8 mouse cellular contexts compared by ENCODE assay signal in genomic region chr2:15049117-15049873, GRCm38 (mm10). TPM values are rescaled to one million over a fixed set of nuclear protein-coding genes. Genes with fewer than 3 reads are reported as not detected.
DNase-seq lines count a peak whose midpoint lies in the region; ATAC-seq lines count a peak whose summit lies in the region.

Gene Arl5b, plus strand, starts transcription at chr2:15049395.

- ATAC-seq in intestine, embryonic 14.5 days (replicated peaks; ENCODE audit: low FRiP score, low TSS enrichment, low read depth), result peak; percentile 97
- ATAC-seq in megakaryocyte progenitor cell, adult 5-6 weeks (replicated peaks; ENCODE audit: poor library complexity), result peak; percentile 99

- no peaks in the 10 kb centered on the region for H3K27me3 ChIP-seq in intestine, embryonic 14.5 days (replicated peaks; ENCODE audit: control insufficient read depth, insufficient read depth, low read length)

- peak; percentile 94 for DNase-seq in adrenal gland, adult 2 months
- peak; percentile 94 for DNase-seq in embryo, embryonic 11 days
- peak; percentile 93 for DNase-seq in gastrocnemius, postnatal 14 days
- peak; percentile 88 for DNase-seq in intestine, embryonic 14.5 days (ENCODE audit: low spot score)
- peak; percentile 94 to 96 for DNase-seq in left cerebral cortex, postnatal 10 days (ENCODE audit: extremely low spot score in 1 of 2, low spot score in 2 of 2)
- peak; percentile 97 to 98 for DNase-seq in right cerebral cortex, postnatal 10 days (ENCODE audit: low spot score in 2 of 2)
- peak; percentile 95 for DNase-seq in urinary bladder, postnatal 14 days (ENCODE audit: low spot score)

- H3K4me2 ChIP-seq in intestine, embryonic 14.5 days (ENCODE audit: low read length), result peak within 1 kb of the TSS; percentile 74

- intact Hi-C loops in gastrocnemius, postnatal 14 days (cut with DNase I; ENCODE audit: low total_unique reads), result no loop called here
- intact Hi-C loops in left cerebral cortex, postnatal 10 days (cut with DNase I), result no loop called here

- peak within 1 kb of the TSS; percentile 59 for H3K4me3 ChIP-seq in intestine, embryonic 14.5 days (ENCODE audit: low read depth, low read length)

- peak within 1 kb of the TSS; percentile 52 for H3K9ac ChIP-seq in intestine, embryonic 14.5 days (ENCODE audit: low read length)

- WGBS in intestine, embryonic 14.5 days, result 8% methylated on average over 20 of the region's 20 CpGs

- H3K36me3 ChIP-seq in intestine, embryonic 14.5 days (ENCODE audit: control insufficient read depth, insufficient read depth, low read length), result no peaks in the 10 kb centered on the region

- no peaks in the 10 kb centered on the region for H3K9me3 ChIP-seq in intestine, embryonic 14.5 days (ENCODE audit: control insufficient read depth, low read length)

- 0 out of 2 replicates have a peak, but pooled peaks cover 3% of the 10 kb centered on the region for H3K4me1 ChIP-seq in intestine, embryonic 14.5 days (replicated peaks; ENCODE audit: control insufficient read depth, insufficient read depth, low read length)

- H3K27ac ChIP-seq in intestine, embryonic 14.5 days (ENCODE audit: low read depth), result peak within 1 kb of the TSS; percentile 47; the same call in 1 of the 2 replicates

RNA-seq across cellular contexts. Expression of gene Arl5b, which starts in this region (rescaled TPM):
- 10 to 100 TPM; 23.5 to 24.8 TPM for total RNA-seq in adrenal gland, adult 2 months (2021)
- polyA plus RNA-seq in adrenal gland, adult 2 months (2012; rRNA removed), result 1.9 and 3.7 TPM in 2 replicates
- 10 to 100 TPM; 16.2 to 16.7 TPM for total RNA-seq in gastrocnemius, postnatal 14 days (2021)
- 33.2 and 33.3 TPM in 2 replicates for polyA plus RNA-seq in intestine, embryonic 14.5 days (2014; fragmentation: Nextera tagmentation; extraction: Ambion mirVana)
- total RNA-seq in left cerebral cortex, postnatal 10 days (2021), result 10 to 100 TPM; 35.8 to 37.4 TPM
- 21.2 and 26.4 TPM in 2 replicates for total RNA-seq in megakaryocyte progenitor cell, adult 5-6 weeks (2015)
- total RNA-seq in megakaryocyte progenitor cell, adult 5-6 weeks (2017), result 8.5 and 10.9 TPM in 2 replicates

Comparison
In these comparisons a context has a peak if more than half of its experiments do, and no peak if none do; other contexts are left out.
1. Peak in every context shown above with its lines: DNase-seq, ATAC-seq, H3K4me3 ChIP-seq and H3K27ac ChIP-seq.